Mouse (Mus musculus) inflammation-experienced regulatory T-cells, adult 6 months (primary cell): ENCODE measurements around the gene Tmem164. TPM values are rescaled to one million over a fixed set of nuclear protein-coding genes. Genes with fewer than 3 reads are reported as not detected.

Source experiments
- ATAC-seq: one replicate; pipeline ENCODE4 v1.8.0; 2017
- polyA plus RNA-seq, 3 experiments: library from polyadenylated mRNA; unstranded; fragments of 100-300 nt; shearing (Covaris generic); gene quantifications; one replicate each; pipeline ENCODE4 v1.2.1; 2017

Gene Tmem164
- polyA plus RNA-seq, 3 experiments from 2014 or later: 15.3 to 19.7 (median 18.9) TPM

- ATAC-seq: no peak
Observed at GRCm38 (mm10) chrX:142693256-142693655, 12.1 kb downstream of the Tmem164 start.

- no peak for ATAC-seq
Observed at GRCm38 (mm10) chrX:142694338-142694737, 13.1 kb downstream of the Tmem164 start.

- no peak for ATAC-seq
Observed at GRCm38 (mm10) chrX:142694856-142695255, 13.7 kb downstream of the Tmem164 start.

DNA sequence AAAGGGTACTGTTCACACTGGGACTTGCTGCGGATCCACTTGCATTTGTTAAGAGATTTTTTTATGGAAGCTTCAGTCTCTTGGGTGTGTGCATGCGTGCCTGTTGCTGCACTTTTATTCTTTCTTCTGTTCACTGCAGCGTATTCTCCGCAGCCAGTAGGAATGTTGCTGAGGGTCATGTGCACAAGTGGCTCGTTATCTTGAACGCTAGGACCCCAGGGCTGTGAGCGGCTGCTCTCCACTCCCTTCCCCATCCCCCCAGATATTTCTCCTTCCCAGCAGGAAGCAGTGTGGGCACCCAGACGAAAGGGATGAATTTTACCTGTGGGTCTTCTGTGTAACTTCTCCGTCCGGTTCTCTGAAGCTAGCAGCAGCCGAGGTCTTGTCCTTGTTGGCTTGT is 15.6 kb downstream of the Tmem164 start:
- ATAC-seq: no peak

- ATAC-seq: no peak
Observed at GRCm38 (mm10) chrX:142697545-142698204, 16.5 kb downstream of the Tmem164 start.

- no peak for ATAC-seq
Observed at GRCm38 (mm10) chrX:142698212-142698611, 17.0 kb downstream of the Tmem164 start.

DNA sequence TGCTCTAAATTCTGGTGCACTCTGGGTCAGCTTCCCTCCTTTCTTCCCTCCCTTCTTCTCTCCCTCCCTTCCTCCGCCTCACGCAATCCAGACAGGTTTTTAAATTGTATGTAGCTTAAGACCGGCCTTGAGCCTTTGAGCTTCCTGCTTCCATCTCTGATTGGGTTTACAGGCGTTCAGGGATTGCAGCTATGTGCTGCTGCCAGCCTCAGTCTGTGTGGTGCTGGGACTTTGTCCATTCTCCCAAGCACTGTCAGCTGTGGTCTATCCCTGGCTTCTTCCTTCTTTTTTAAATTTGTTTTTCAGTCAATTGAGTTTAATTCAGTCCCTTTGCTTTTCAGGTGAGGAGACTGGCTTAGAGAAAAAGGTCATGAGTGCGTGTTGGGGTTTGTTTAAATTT is 20.9 kb downstream of the Tmem164 start:
- no peak for ATAC-seq

DNA sequence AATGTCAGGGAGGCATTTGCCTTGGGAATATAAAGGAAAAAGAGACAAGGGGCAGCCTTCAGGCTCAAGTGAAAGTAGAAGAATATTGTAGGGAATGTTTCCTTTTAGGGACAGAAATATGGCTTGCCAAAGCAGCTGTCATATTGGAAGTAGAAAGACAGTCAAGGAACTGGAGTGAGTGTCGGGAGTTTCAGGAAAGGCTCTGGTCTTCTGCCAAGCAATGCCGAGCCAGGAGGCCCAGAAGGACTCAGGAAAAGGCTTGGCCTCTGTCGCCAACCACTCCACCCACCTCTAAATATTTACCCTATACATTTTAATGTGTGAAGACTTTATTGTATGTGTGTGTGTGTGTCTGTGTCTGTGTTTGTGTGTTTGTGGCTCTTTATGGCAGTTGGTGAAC is 21.4 kb downstream of the Tmem164 start:
- ATAC-seq: no peak

DNA sequence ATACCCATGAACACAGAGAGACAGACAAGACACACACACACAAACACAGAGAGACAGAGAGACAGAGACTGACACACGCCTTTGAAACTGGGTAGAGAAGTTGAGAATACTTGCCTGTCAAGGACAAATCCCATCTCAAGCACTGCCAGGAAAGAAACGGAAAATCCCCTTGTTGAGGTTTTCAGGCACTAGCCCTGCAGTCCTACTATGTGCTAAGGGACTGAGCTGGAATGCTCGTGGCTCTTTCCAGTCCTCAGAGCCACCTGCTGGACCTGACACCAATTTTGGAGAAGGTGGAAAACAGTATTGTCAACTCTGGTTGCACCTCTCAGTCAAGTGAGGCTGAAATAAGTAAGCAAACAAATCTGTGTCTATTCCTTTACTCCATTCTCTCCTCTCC is 22.7 kb downstream of the Tmem164 start:
- no peak for ATAC-seq

GRCm38 (mm10) chrX:142708257-142708656 is 27.1 kb downstream of the Tmem164 start:
- no peak for ATAC-seq

DNA sequence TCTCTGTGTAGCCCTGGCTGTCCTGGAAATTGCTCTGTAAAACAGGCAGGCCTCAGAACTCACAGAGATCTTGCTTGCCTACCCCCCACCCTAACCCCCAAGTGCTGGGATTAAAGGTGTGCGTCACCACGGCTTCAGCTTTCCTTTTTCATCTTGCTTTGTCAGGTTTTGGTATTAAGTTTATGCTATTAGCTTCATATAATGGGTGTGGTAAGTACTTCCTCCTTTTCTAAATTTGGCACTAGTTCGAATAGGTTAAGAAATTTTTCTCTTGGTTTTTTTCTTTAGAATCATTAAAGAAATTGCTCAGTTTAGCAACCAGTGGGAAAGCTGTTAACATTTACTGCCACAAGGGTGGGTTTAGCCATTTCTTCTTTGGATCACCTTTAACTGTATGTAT is 34.8 kb downstream of the Tmem164 start:
- no peak for ATAC-seq

DNA sequence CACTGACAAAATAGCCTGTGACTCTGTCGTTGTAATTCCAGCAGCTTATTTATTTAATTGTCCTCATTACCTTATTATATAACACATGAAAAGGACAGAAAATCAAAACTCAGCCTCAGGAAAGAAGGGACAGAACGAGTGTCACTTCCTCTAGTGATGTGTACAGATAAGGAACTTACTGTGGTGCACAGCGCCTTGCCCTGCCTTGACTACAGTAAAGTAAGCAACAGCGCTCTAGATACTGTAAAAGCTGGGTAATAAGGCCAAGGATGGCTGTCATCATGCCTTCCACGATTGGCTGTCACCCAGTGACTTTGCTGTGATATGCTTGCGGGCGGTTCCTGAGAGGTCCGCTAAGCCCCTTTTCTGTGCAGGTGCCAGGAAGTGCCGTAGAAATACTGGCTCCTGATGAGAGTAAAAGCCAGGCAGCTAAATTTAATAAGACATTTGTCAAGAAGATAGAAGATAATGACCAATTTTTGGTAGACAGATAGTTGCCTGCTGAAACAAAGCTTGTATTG is 36.8 kb downstream of the Tmem164 start:
- ATAC-seq: no peak

GRCm38 (mm10) chrX:142718759-142719158 is 37.6 kb downstream of the Tmem164 start:
- ATAC-seq: no peak

DNA sequence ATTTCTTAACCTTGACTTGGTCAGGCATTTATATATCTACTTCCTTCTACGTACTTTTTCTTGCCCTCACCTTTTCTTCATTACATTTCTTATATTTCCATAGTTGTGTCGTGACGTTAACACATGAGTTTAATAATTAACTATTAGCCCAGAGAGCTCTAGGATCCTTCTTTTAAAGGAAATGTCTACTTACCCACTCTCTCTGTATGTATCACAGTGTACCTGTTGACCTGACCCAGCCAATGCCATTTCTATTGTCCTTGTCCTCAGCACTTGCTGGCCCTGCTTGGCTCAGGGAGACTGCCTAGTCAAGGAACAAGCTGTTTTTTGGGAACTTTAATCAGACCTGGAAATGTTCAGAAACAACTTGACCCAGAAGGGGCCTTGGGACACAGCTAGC is 40.7 kb downstream of the Tmem164 start:
- ATAC-seq: no peak

DNA sequence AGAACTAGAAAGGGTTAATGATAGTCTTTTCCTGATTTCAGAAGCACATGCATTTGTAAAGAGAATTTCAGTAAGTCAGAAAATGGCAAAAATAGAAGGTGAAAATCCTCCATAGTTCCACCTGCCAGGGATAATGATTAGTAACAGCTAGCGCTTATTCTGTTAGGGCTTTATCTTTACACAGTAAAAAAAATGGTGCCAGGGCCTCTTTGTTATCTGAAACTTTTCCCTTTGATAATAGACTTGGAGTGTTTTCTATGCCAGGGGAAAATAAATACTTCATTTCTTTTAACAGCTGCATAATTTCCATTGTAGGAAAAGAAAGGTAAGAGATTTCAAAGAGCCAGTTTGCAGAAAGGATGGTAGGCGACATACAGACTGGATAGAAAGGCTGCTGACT is 43.0 kb downstream of the Tmem164 start:
- ATAC-seq: no peak

DNA sequence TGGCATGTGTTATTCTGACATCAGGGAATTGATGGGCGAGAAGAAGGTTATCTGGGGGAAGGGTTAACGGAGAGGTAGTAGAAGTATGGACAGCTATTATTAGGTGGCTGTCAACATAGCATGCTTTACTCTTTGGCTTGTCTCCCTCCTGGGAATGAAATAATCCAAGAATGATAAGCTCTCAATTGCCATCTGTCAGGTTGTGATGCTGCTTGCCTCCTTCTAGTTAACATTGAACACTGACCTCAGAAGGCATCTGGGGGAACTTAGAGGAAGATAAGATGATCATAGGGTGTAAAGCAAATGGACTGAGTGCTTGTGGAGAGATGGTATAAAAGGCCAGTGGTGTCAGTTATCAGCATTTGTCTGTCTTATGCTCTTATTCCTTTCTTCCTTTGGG is 44.4 kb downstream of the Tmem164 start:
- no peak for ATAC-seq

DNA sequence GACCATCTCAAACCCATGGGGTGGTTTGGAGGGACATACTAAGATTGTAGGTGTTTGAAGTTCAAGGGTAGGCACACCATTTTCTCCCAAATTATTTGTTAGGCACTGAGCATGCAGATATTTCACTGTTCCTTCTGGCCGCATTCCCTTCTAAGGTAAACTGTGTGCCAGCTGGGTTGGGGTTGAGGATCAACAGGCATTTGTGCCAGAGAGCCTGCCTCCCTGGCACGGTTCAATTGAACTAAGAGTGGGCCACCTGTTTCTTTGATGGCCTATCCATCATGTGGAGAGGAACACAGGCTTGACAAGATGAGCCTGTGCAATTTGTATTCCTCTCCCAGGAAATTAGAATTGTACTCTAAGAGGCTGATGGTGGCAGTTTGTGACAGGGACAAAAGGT is 45.1 kb downstream of the Tmem164 start:
- ATAC-seq: no peak

- no peak for ATAC-seq
Observed at GRCm38 (mm10) chrX:142727847-142728246, 46.6 kb downstream of the Tmem164 start.

- ATAC-seq: no peak
Observed at GRCm38 (mm10) chrX:142729040-142729439, 47.8 kb downstream of the Tmem164 start.

DNA sequence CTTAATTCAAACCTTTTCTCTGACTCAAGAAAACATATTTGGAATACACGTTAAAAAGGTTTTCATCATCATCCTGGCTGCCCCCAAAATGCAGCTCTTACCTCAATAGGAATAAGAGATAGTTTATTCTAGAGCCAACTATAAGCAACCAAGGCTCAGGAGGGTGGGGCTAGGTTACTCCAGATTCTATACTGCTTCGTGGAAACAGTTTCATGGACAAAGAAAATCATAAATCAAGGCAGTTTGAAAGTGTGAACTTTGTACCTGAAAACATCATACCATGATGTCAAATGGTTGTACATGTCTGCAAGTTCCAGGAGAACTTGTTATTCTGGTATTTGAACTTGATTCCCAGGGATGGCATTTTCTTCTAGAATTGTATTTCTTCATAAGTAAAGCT is 48.3 kb downstream of the Tmem164 start:
- ATAC-seq: no peak

- ATAC-seq: peak; percentile 92
Observed at GRCm38 (mm10) chrX:142737099-142737498, 55.9 kb downstream of the Tmem164 start.

DNA sequence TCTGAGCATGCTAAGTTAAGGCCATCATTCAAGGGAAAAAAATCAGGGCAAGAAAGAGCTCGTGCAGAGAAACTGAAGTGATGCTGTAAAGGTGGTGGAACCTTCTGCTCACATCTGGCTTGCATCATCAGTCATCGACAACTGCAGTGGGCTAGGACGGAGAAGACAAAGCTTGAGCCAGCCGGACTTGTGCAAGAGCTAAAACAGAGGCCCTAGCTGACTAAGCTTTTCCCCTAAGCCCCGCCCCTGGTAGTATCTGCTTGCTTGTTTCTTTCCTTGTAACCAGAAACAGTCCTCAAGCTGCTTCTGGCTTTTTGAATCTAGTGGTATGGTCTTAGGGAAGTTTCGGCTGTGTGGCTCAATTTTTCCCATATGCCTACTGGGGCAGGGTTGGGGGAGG is 56.5 kb downstream of the Tmem164 start:
- ATAC-seq: peak; percentile 25

DNA sequence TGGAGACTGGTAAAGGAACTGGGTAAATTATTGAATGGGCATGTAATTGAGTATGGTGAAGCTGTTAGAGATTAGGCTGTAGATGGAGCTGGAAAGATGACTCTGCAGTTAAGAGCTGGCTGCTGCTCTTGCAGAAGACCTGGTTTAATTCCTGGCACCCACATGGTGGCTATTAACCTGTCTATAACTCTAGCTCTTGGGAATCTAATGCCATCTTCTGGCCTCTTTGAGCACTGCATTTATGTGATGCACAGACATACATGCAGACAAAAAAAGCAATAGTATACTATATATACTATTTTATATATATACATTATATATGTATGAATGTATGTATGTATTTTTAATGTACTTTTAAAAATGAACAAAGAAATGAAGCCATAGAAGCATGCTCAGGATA is 66.2 kb downstream of the Tmem164 start:
- ATAC-seq: no peak

DNA sequence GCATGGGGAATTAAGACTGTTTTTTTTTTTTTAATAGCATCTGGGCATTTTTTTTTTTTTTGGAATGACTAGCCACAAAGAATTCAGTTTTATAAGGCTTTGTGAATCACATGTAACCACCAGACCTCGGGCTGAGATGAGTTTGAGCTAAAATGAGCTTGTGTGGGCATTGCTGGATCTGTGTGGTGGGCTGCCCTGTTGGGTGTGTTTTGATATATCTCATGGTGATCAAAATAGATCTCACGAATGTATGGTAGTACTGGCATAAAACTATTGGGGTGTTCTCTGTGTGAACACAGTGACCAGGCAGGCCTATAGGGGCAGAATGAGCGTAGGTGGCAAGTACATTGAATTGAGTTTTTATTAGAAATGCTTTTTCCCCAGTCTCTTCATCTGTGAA is 67.4 kb downstream of the Tmem164 start:
- no peak for ATAC-seq

- ATAC-seq: no peak
Observed at GRCm38 (mm10) chrX:142750775-142751174, 69.6 kb downstream of the Tmem164 start.
